In the genomic region with DNA sequence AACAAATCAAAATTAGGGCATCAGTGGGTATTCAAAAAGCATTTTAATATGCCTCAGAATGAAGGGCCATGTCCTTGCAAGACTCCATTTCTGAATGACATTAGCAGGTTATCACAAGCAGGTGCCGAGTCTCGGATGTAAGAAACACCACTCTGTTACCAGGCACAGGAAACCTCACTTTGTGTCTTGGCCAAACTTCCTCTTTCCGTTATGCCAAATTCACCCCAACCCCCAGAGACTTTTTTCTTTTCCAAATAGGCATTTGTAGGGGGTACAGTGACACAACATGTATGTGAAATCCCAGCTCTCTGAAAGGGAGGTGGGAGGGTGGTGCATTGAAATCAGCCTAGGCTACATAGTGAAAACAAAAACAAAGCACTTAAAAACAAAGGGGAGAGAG, we compare ENCODE assay signal across 20 mouse cellular contexts. TPM values are rescaled to one million over a fixed set of nuclear protein-coding genes. Genes with fewer than 3 reads are reported as not detected.
DNase-seq lines count a peak whose midpoint lies in the region; ATAC-seq and TF ChIP-seq lines count a peak whose summit lies in the region.
"Had no signal": no experiment of that assay in that cellular context is flagged by ENCODE, and none has a peak within 500 bp of the region (broad histone marks: within the 10 kb centered on the region; RNA-seq: fewer than 3 reads in every experiment).

No protein-coding gene starts in this region.

- peak; percentile 84 for ATAC-seq in granulocyte monocyte progenitor cell, adult 5-6 weeks (replicated peaks; ENCODE audit: poor library complexity, severe bottlenecking)
- ATAC-seq in neutrophil, adult 5-6 weeks (ENCODE audit: extremely low read depth, insufficient number of reproducible peaks, low FRiP score, poor library complexity, severe bottlenecking): peak; percentile 74
- ATAC-seq: forebrain, embryonic 16.5 days had no signal

- H3K4me3 ChIP-seq in spleen, adult 2 months (ENCODE audit: extremely low read depth, insufficient read depth, insufficient read length): no peak overlapping the region
- H3K4me3 ChIP-seq: layer of hippocampus, adult 2 months; left cerebral cortex, adult 2 months; limb, embryonic 12.5 days; liver, embryonic 15.5 days; neural tube, embryonic 12.5 days had no signal

- TF ChIP-seq CTCF in spleen, adult 2 months (IDR thresholded peaks at IDR 0.05; ENCODE audit: extremely low read depth, insufficient read depth, insufficient read length, insufficient replicate concordance): no peak

- peaks cover 9% of the 10 kb centered on the region; the same call in 1 of the 2 replicates for H3K4me1 ChIP-seq in spleen, adult 2 months (ENCODE audit: control insufficient read depth, insufficient read depth, insufficient read length)
- H3K4me1 ChIP-seq: limb, embryonic 12.5 days; neural tube, embryonic 12.5 days had no signal

- no peaks in the 10 kb centered on the region for H3K36me3 ChIP-seq in spleen, adult 2 months (ENCODE audit: control insufficient read depth, insufficient read depth, low read length)
- H3K36me3 ChIP-seq: limb, embryonic 12.5 days; liver, embryonic 15.5 days; neural tube, embryonic 12.5 days had no signal

- H3K27me3 ChIP-seq in spleen, adult 2 months (ENCODE audit: control insufficient read depth, insufficient read depth, low read length): no peaks in the 10 kb centered on the region
- H3K27me3 ChIP-seq: limb, embryonic 12.5 days; liver, embryonic 15.5 days; neural tube, embryonic 12.5 days had no signal

- TF ChIP-seq POLR2A in spleen, adult 2 months (IDR thresholded peaks at IDR 0.05; ENCODE audit: low read depth, low read length): no peak

- no peak overlapping the region; the same call in 1 of the 2 replicates for H3K27ac ChIP-seq in spleen, adult 2 months (ENCODE audit: insufficient read depth, low read length)
- H3K27ac ChIP-seq: gastrocnemius, adult 2 months; layer of hippocampus, adult 2 months; left cerebral cortex, adult 2 months; limb, embryonic 12.5 days; liver, embryonic 15.5 days; neural tube, embryonic 12.5 days had no signal

- peak; percentile 14 to 40 for DNase-seq in spleen, adult 2 months (ENCODE audit: low read depth in 1 of 2, low spot score in 2 of 2)
- no peak for DNase-seq in spleen, adult 18-20 months
- peak; percentile 48 for DNase-seq in CD4-positive, CD25-positive, alpha-beta regulatory T cell, adult 2 months (ENCODE audit: low read depth, low spot score)
- no peak for DNase-seq in left cerebral cortex, postnatal 25 days (ENCODE audit: low spot score in 2 of 2)
- no peak for DNase-seq in adrenal gland, adult (ENCODE audit: inconsistent age in 2 of 2, low spot score in 1 of 2)
- no peak for DNase-seq in kidney, adult 9 months
- DNase-seq: cerebellum, adult 8-10 months; gastrocnemius, adult 2 months; heart, postnatal 10 days; lung, postnatal 4 days; midbrain, embryonic 14.5 days; right cerebral cortex, postnatal 25 days had no signal

- intact Hi-C loops in left cerebral cortex, postnatal 25 days (cut with DNase I): no loop called here

- 4% methylated on average over 3 of the region's 3 CpGs for WGBS in spleen, adult 2 months

RNA-seq across cellular contexts. Expression of gene Cdc14a, which starts 12.3 kb away (rescaled TPM):
- 4.7 and 6.9 TPM in 2 replicates for polyA plus RNA-seq in spleen, adult 2 months (2012; rRNA removed)
- total RNA-seq in granulocyte monocyte progenitor cell, adult 5-6 weeks (2014; fragmentation: Nextera tagmentation): 29.2 and 58.3 TPM in 2 replicates
- 22.3 and 25.2 TPM in 2 replicates for total RNA-seq in granulocyte monocyte progenitor cell, adult 5-6 weeks (2017)
- 30.1 and 33.1 TPM in 2 replicates for total RNA-seq in neutrophil, adult 5-6 weeks (2017)
- total RNA-seq in left cerebral cortex, postnatal 25 days (2021): 1 to 10 TPM; 3.2 to 4.3 TPM

Comparison
In these comparisons a context has a peak if more than half of its experiments do, and no peak if none do; other contexts are left out.
1. DNase-seq: peak in spleen, adult 2 months (2 of 2) and CD4-positive, CD25-positive, alpha-beta regulatory T cell, adult 2 months (single experiment); none in spleen, adult 18-20 months (0 of 2), left cerebral cortex, postnatal 25 days (0 of 2), adrenal gland, adult (0 of 2) and kidney, adult 9 months (single experiment).